Comparison of ENCODE assay signal across 19 mouse cellular contexts in genomic region chr5:65101209-65101608, GRCm38 (mm10). TPM values are rescaled to one million over a fixed set of nuclear protein-coding genes. Genes with fewer than 3 reads are reported as not detected.
"Had no signal": no experiment of that assay in that cellular context is flagged by ENCODE, and none has a peak within 500 bp of the region (broad histone marks: within the 10 kb centered on the region; RNA-seq: fewer than 3 reads in every experiment).

No protein-coding gene starts in this region.

- H3K27ac ChIP-seq: left cerebral cortex, adult 2 months; midbrain, embryonic 12.5 days; neural tube, embryonic 13.5 days; stomach, embryonic 15.5 days had no signal

- H3K4me3 ChIP-seq: left cerebral cortex, adult 2 months; liver, embryonic 13.5 days; midbrain, embryonic 12.5 days; myocyte; neural tube, embryonic 13.5 days; stomach, embryonic 15.5 days had no signal

- H3K4me1 ChIP-seq: stomach, embryonic 15.5 days had no signal

- H3K9ac ChIP-seq: liver, embryonic 13.5 days; midbrain, embryonic 12.5 days; neural tube, embryonic 13.5 days; stomach, embryonic 15.5 days had no signal

- H3K27me3 ChIP-seq: liver, embryonic 13.5 days; midbrain, embryonic 12.5 days; neural tube, embryonic 13.5 days; stomach, embryonic 15.5 days had no signal

- H3K9me3 ChIP-seq: liver, embryonic 13.5 days; midbrain, embryonic 12.5 days; neural tube, embryonic 13.5 days; stomach, embryonic 15.5 days had no signal

- H3K36me3 ChIP-seq: liver, embryonic 13.5 days; midbrain, embryonic 12.5 days; neural tube, embryonic 13.5 days; stomach, embryonic 15.5 days had no signal

- H3K4me2 ChIP-seq: midbrain, embryonic 12.5 days; neural tube, embryonic 13.5 days; stomach, embryonic 15.5 days had no signal

- DNase-seq: kidney, adult 11 months; kidney, adult 9 months; kidney, postnatal 25 days; layer of hippocampus, postnatal 36 days; liver, embryonic 13.5 days; lung, adult 2 months; lung, postnatal 14 days; retina, postnatal 1 day; right cerebral cortex, postnatal 25 days; spleen, adult 18-20 months; thymus, adult 18-20 months; thymus, postnatal 4 days had no signal

RNA-seq across cellular contexts. Expression of gene Tmem156, which starts 9.3 kb away (rescaled TPM):
- polyA plus RNA-seq: liver, adult 2 months; midbrain, embryonic 16.5 days; neural tube, embryonic 13.5 days had no signal
